27 mouse cellular contexts compared by ENCODE assay signal in the genomic region with DNA sequence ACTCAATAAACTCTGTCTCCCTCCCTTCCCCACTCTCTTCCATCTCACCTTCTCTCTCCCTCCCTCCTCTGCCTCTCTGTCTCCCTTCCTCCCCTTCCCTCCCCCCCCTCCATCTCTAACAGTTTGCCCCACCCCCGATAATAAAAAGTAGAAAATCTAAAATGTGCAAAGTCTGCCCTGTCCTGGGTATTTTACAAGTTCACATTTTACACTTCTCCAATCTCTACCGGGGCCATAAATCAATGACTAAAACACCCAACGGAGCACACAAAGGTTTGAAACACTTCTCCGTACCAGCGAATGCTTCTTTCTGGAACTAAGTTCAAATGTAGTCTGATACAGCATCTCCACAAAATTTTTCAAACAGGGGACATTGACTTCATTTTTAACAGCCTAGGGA.
DNase-seq lines count a peak whose midpoint lies in the region; ATAC-seq lines count a peak whose summit lies in the region.
"Had no signal": no experiment of that assay in that cellular context is flagged by ENCODE, and none has a peak within 500 bp of the region (broad histone marks: within the 10 kb centered on the region; RNA-seq: fewer than 3 reads in every experiment).

No protein-coding gene starts in this region.

- peak; percentile 21 for DNase-seq in heart, adult 11 months
- no peak for DNase-seq in heart, postnatal 36 days
- peak; percentile 8 for DNase-seq in forelimb bud, embryonic 11.5 days (ENCODE audit: low read depth, low spot score)
- DNase-seq in large intestine, adult 2 months (ENCODE audit: low read depth, low spot score): peak; percentile 69
- DNase-seq in ovary, postnatal 36 days (ENCODE audit: low spot score): no peak
- DNase-seq in cerebellum, postnatal 10 days: no peak
- DNase-seq: adrenal gland, postnatal 14 days; cerebellum, adult 11 months; cerebellum, adult 2 months; cerebellum, adult 9-11 months; cerebellum, postnatal 36 days; gastrocnemius, postnatal 14 days; heart, adult 18-20 months; heart, postnatal 10 days; heart, postnatal 4 days had no signal

- H3K4me1 ChIP-seq in intestine, embryonic 15.5 days (replicated peaks): no peaks in the 10 kb centered on the region; the same call in 1 of the 2 replicates
- H3K4me1 ChIP-seq: forebrain, embryonic 10.5 days; forebrain, embryonic 13.5 days; heart, embryonic 12.5 days; heart, embryonic 15.5 days had no signal

- no peak overlapping the region for H3K4me3 ChIP-seq in intestine, embryonic 15.5 days (replicated peaks)
- H3K4me3 ChIP-seq: forebrain, embryonic 10.5 days; forebrain, embryonic 13.5 days; heart, embryonic 12.5 days; heart, embryonic 15.5 days had no signal

- H3K27me3 ChIP-seq in intestine, embryonic 15.5 days (replicated peaks): no peaks in the 10 kb centered on the region
- H3K27me3 ChIP-seq: CH12.LX; forebrain, embryonic 13.5 days; heart, embryonic 12.5 days; heart, embryonic 15.5 days; Patski had no signal

- no peak overlapping the region for H3K27ac ChIP-seq in intestine, embryonic 15.5 days
- H3K27ac ChIP-seq: forebrain, embryonic 10.5 days; forebrain, embryonic 13.5 days; gastrocnemius, adult 2 months; heart, embryonic 15.5 days; hindbrain, embryonic 14.5 days; hindbrain, postnatal 0 days had no signal

- WGBS in intestine, embryonic 15.5 days: 58% methylated on average over 5 of the region's 5 CpGs
- 36% methylated on average over 5 of the region's 5 CpGs for WGBS in large intestine, adult 2 months

- no peak overlapping the region for H3K4me2 ChIP-seq in intestine, embryonic 15.5 days (replicated peaks)
- H3K4me2 ChIP-seq: forebrain, embryonic 13.5 days; heart, embryonic 12.5 days; heart, embryonic 15.5 days; hindbrain, embryonic 14.5 days had no signal

- intact Hi-C loops in heart, postnatal 36 days (cut with DNase I): loop anchor here (5.0 kb wide), 1 partner anchor 263 kb away; no protein-coding TSS in a partner anchor

- H3K9me3 ChIP-seq in intestine, embryonic 15.5 days: no peaks in the 10 kb centered on the region
- H3K9me3 ChIP-seq: forebrain, embryonic 10.5 days; forebrain, embryonic 13.5 days; G1E; heart, embryonic 12.5 days; heart, embryonic 15.5 days had no signal

- H3K36me3 ChIP-seq in intestine, embryonic 15.5 days: no peaks in the 10 kb centered on the region; the same call in 1 of the 2 replicates

- peak; percentile 86 for ATAC-seq in intestine, embryonic 15.5 days
- ATAC-seq: forebrain, embryonic 13.5 days; forebrain, embryonic 16.5 days; hindbrain, postnatal 0 days; Patski had no signal

- H3K9ac ChIP-seq in intestine, embryonic 15.5 days: no peak overlapping the region
- H3K9ac ChIP-seq: forebrain, embryonic 13.5 days; heart, embryonic 12.5 days; heart, embryonic 15.5 days; hindbrain, embryonic 14.5 days had no signal

Comparison
In these comparisons a context has a peak if more than half of its experiments do, and no peak if none do; other contexts are left out.
1. DNase-seq: peak in heart, adult 11 months (single experiment), forelimb bud, embryonic 11.5 days (single experiment) and large intestine, adult 2 months (single experiment); none in heart, postnatal 36 days (0 of 2), ovary, postnatal 36 days (single experiment) and cerebellum, postnatal 10 days (0 of 2).